Mouse (Mus musculus) retina, adult 2 months (tissue): ENCODE measurements around the gene Tars2.
"Not testable (repeated sequence)": the region's sequence is repeated elsewhere in the genome, so short reads cannot be mapped to it uniquely, and the experiment has no call there.

ENCODE experiments used
- DNase-seq: peaks from one replicate; pipeline ENCODE4 v3.0.0-alpha.2; 2012; ENCODE audit warnings: low read depth, low spot score

Gene Tars2

GRCm38 (mm10) chr3:95760106-95760505 lies at the start of gene Tars2:
TSS of gene Tars2 (minus strand) at chr3:95760206.
- no peak for DNase-seq

GRCm38 (mm10) chr3:95808384-95808783 lies 48.4 kb upstream of the Tars2 start:
- no peak for DNase-seq

DNA sequence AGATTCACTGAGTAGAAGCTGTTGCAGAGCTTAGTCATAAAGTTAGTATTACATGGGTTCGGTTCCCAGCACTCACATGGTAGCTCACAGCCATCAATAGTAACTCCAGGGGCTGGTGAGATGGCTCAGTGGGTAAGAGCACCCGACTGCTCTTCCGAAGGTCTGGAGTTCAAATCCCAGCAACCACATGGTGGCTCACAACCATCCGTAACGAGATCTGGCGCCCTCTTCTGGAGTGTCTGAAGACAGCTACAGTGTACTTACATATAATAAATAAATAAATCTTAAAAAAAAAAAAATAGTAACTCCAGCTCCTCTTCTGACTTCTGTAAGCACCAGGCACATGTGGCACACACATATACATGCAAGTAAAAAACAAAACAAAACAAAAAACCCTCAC lies 47.6 kb upstream of the Tars2 start:
- DNase-seq, result not testable (repeated sequence)

DNA sequence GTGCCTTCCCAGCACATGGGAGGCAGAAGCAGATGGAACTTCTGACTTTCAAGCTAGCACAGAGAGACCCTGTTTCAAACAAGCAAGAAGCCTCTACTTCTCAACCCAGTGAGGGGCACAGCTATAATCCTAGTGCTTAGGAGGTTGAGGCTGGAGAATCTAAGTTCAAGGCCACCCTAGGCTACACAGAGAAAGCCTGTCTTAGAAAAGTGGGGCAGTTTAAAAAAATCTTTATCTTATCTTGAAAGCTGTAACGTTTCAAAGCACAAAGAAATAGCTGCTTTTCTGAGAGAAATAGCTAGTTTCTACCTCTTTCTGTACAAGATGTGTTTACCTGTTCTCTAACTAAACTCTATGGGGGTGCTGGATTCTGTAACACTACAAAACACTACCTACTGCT lies 46.7 kb upstream of the Tars2 start:
- DNase-seq, result no peak

DNA sequence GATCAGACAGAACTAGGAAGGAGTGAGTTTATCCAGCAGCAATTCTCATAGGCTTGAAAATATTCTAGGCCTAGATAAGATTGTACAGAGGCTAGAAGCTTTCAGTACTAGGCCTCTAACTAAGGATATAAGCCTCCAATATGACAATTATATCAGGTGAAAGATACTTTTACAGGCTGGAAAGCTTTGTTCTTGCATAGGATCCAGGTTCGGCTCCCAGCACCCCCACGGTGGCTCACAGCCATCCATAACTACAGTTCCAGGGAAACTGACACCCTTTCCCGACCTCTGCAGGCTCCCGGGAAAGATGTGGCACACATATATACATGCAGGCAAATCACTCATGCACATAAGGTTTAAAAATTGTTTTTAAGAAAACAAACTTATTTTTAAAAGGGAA lies 43.8 kb upstream of the Tars2 start:
- DNase-seq, result no peak

DNA sequence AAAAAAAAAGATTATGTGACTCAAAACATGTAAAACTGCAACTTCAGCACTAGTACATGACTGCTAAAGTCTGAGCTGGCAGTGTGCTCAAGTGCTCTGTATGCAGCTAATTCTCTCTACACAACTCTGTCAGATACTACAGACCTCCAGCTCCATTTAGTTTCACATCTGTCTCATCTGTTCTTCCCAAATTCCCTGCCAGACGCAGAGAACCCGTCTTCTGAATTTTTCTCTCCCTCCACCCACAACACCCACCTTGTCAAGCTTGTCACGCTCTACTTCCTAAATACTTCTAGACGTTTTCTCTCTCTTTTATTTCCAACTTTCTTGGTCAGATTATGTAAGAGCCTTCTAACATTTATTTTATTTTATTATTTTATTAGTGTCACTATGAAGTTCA lies 38.8 kb upstream of the Tars2 start:
- no peak for DNase-seq

DNA sequence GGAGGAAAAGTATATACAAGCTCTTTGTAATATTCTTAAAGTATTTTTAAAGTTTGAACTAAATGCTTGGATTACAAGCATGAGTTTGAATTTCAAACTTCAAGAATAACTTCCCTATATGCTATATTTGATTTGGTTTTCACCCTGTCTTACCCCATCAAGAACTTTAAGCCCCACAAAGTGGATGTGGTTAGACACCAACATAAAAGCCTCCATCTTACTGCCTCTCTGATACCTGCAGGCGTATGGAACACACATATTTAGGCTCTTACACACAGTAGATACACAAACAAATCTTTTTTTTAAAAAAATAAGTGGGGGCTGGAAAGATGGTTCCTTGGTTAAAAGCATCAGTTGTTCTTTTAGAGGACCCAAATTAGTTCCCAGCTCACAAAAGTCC lies 34.3 kb upstream of the Tars2 start:
- no peak for DNase-seq

GRCm38 (mm10) chr3:95793662-95794061 lies 33.7 kb upstream of the Tars2 start:
- DNase-seq, result no peak

DNA sequence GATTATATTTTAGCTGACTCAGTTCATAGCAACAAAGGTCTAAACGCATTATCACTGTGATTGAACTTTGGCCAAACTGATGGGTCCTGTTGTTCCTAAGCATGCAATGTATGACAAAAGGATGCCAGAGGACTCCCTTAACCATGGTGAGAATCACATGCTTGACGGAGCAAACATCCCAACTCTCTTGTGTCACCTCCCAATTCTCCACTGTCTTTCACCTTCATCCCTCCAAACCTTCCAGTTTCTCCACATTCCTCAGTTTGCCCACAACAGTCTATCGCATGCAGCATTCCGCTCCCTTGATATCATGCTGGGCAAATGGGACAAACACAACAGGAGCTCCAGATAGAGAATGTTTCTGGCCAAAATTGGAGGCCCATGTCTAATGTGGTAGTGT lies 25.5 kb upstream of the Tars2 start:
- no peak for DNase-seq

DNA sequence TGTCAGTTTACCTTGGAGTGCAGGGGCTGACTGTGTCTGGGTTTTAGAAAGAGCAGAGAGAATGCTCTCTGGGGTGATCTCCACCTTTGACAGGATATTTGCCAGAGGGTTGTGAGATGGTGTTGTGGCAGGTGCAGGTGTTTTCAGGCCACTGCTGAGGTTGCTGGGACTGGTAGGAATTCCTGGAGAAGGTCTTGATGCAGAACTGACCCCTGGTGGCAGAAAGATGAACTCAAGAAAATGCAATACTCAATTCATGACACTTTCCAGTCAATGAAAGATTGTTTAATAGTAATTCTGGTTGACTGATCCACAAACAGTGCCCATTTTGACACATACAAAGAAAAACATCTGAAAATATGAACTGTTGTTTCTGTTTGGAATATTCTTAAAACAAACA lies 12.0 kb upstream of the Tars2 start:
- no peak for DNase-seq

GRCm38 (mm10) chr3:95765534-95765933 lies 5.5 kb upstream of the Tars2 start:
- DNase-seq, result no peak

DNA sequence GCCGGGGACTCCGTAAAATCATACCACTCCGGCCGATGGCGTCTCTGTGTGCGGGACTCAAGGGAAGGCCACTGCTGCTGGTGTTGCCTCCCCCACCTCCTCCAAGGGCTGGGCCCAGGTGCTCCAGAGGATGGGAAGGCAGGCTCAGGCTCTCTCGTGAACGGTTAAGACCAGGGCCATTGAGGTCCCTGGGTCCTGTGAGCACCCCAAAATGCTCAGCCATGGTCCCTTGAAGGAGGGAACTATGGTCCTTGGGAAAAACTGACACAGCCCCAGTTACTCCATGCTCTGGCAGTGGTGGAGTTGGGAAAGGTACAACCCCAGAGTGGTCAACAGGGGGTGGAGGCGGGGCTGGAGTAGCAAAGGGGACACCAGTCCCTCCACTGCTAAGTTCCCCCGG lies 3.8 kb upstream of the Tars2 start:
- no peak for DNase-seq

DNA sequence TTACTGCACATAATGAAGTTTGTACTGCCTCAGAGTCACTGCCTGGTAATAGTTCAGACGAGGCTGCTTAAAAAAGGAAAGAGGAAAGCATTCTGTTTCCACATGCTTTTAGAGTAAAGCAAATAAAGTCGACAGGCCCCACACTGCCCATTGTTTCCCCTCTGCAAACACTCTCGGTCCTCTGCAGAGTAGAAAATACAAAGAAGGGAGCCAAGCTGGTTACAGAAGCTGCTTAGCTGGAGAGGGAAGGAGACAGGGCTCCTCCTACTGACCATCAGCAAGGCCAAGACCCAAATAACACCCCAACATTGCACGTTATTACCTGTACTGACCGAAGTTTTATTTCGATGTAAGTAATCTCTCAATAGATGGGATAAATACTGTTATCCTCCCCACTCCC lies 3.0 kb upstream of the Tars2 start:
- DNase-seq, result no peak

GRCm38 (mm10) chr3:95761771-95762170 lies 1.8 kb upstream of the Tars2 start:
- no peak for DNase-seq

GRCm38 (mm10) chr3:95760656-95761055 lies 650 bp upstream of the Tars2 start:
- no peak for DNase-seq

GRCm38 (mm10) chr3:95758467-95759218 lies 1.4 kb downstream of the Tars2 start:
- DNase-seq, result no peak

- DNase-seq, result no peak
These were observed 3.2 kb downstream of the Tars2 start for GRCm38 (mm10) chr3:95756808-95757207.

DNA sequence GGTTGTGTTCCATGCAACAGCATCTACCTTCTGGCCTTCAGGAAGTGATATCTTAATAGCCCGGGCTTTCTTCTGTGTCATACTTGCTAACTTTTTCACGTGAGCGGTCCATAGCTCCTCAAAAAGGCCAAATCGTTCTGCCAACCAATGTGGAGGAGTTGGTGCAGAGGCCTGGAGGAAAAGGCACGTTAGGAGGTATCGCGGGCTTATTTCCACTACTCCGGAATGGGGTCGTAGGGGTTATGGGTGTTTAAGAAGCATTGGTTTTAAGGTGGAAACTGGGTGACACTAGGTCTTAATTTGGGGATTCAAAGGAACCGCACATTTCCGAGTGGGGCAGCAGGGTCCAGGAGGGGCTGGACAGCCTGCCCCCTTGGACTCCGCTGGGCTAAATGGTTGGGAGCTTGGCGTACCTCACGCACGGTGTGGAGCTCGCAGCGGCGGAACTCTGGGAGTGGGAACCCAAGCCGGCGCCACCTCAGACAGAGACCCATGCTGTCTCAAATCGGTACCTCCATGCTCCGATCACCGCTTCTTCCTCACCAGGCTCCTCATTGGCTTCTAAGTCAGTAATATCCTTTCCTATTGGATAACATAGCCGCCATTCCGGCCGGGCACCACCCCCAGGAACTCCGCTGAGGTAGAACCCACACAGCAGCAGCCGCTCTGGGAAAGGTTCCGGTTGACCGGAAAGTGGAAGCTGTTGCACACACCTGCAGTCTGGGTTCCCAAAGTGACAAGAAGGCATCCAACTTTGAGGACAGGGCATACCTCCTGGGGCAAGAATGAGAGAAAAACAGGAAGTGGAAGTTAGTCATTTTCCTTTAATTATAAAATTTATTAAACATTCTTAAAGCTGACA lies 5.4 kb downstream of the Tars2 start:
- peak; percentile 83 for DNase-seq

- DNase-seq, result no peak
These were observed 7.1 kb downstream of the Tars2 start for GRCm38 (mm10) chr3:95752935-95753334.

- no peak for DNase-seq
These were observed 19.6 kb downstream of the Tars2 start for GRCm38 (mm10) chr3:95740406-95740805.

- no peak for DNase-seq
These were observed 20.5 kb downstream of the Tars2 start, which contains the start of gene Ecm1 for GRCm38 (mm10) chr3:95739353-95740104. TSS of gene Ecm1 (minus strand) at chr3:95739569.

DNA sequence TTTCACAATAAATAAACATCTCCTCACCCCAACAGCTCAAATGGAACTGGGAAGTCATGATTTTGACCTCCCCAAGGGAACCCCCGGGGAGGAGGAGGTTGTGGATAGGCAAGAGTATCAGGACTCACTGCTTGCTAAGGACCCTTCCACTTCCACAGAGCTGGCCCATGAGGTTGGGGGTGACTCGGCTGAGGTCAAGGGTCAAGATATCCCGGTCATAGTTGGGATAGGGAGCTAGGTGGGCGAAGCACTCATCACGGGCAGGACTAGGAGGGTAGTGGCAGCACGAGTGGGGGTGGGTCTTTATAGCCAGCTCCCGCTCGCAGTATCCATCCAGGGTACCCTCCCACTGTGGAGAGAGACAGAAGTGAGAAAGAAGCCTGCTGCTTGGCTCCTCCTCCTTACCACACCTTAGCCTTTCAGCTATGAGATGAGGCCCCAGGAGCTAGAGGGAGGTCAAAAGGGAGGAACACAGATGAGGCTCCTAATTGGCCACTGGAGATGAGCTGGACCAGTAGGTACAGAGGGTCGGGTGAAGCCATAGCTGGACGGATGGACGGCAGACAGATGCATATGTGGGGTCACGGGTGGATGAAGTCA lies 24.8 kb downstream of the Tars2 start:
- DNase-seq, result no peak
